Mouse (Mus musculus): ENCODE measurements at regions not wholly inside any gene's neighbourhood (a gene's known extent, or its start where the extent isn't known, plus 50 kb on each side); places are given as distances from the start of the nearest gene placed in this dataset.
"Not testable (repeated sequence)": the region's sequence is repeated elsewhere in the genome, so short reads cannot be mapped to it uniquely, and the experiment has no call there.

DNA sequence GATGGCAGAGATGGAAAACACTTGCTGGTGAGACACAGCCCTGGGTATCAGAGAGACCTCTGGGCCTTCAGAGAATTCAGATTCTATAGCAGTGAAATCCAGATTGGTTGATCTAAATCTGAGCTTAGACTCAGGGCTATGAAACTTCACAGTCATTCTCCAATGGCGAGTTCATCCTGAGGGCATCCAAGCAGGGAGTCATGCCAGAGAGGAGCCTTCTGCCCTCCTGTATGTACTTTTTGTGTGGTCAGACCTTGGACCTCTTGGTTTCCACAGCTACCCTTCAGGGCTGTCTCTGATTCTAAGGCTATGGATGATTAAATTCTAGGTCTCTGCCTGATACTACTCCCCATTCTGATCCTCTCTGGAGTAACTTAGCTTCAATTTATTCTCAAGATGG, 122.0 kb upstream of the Mettl15 start:
- no peak for DNase-seq (ENCODE audit: low read depth, low spot score)

DNA sequence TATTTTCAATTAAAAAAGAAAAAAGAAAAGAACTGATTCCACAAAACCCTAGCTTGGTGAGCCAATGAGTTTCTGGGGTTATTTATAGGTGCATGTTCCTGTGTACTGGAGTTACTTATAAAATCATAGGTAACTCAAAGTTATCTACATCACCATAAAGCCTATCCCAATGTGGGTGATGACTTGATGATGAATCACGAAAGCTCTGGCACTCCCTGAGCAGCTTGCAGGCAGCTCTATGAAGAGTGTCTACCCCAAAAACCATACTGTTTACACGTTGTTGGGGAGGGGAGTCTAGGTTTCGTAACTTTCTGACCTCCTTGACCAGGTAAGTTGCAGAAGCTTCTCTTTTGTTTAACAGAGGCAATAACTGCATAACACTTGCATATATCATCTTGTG, 123.7 kb upstream of the Mettl15 start:
- DNase-seq (ENCODE audit: low read depth, low spot score) = no peak

DNA sequence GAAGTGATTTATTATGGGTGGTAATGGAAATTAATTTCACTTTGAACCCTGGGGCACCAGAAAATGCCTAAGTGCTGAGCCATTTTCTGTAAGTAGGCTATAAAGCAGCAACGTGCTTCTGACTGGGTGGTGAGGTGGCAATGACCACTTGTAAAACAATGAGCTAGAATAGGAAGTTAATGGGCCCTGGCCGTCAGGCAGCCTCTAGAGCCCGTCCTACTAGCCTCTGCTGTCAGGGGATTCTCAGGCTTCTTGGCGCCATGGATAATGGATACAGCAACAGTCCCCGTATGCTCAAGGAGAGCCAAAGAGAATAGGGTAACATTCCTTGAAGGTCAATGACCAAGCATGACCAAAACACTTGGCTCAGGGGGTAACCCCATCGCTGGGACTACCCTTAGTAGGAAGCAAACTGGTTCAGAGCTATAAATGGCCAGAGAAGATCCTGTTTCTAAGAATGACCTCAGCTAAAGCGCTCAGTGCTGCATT, 126.1 kb upstream of the Mettl15 start:
- DNase-seq (ENCODE audit: low read depth, low spot score) = peak; percentile 34

DNA sequence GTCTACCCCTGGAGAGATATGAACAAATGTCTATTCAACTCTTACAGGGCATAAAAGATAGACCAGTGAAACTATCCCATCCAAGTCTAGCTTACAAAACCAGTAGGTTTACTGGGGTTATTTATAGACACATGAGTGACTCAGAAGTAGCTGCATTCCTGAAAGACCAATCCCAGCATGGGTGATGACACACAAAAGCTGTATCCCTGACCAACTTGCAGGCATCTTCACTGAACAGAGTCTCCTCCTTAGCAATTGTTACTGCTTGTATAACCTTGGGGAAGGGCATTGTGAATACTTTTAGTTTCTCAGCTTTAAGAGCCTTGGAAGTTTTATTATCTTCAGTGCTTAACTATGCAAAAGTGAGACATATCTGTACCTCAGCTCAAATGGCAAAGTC, 139.6 kb upstream of the Mettl15 start:
- no peak for DNase-seq (ENCODE audit: low read depth, low spot score)

DNA sequence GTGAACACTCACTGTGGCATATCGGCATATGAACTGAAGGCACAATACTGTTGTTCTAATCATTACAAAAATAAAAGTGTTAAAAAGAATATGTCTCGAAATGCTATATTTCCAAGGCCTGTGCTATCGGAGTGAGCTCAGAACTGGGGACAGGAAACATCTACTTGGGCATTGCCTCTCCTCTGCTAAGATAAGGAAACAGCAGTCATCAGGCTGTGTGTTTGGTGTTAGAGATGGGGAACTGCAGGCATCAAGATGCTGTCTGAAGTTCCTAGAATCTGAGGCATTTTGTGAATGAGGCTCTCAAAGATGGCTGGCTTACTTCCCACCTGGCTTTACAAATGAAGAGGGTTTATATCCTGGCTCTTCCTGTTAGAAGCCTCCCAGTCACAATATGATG, 150.6 kb upstream of the Mettl15 start:
- no peak for DNase-seq (ENCODE audit: low read depth, low spot score)

DNA sequence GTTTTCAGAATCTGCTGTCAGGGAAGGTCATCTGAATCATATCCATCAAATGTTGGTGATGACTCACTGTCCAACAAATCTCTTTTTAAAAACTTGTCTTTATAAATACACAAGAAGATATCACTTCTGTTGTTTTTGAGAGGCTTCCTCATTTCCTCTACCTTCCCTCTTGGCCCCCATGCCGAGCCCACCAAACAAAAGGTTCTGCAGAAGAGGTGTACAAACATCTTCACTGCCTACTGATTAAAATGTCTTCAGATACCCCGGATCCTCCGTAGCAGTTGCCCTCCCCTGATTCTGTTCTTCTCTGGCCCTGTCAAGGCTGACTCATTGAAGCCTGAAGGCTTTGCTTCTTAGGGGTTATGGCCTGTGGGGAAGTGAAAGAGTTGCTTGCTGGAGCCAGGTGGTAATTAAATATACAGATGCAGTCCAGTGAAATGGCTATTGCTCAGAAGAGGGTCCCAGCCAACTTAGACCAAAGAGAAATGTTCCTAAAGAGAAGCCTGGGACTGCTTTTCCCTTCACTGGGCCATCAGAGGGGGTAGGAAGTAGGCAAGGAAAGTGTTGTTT, 162.1 kb upstream of the Mettl15 start:
- DNase-seq (ENCODE audit: low read depth, low spot score) = no peak

DNA sequence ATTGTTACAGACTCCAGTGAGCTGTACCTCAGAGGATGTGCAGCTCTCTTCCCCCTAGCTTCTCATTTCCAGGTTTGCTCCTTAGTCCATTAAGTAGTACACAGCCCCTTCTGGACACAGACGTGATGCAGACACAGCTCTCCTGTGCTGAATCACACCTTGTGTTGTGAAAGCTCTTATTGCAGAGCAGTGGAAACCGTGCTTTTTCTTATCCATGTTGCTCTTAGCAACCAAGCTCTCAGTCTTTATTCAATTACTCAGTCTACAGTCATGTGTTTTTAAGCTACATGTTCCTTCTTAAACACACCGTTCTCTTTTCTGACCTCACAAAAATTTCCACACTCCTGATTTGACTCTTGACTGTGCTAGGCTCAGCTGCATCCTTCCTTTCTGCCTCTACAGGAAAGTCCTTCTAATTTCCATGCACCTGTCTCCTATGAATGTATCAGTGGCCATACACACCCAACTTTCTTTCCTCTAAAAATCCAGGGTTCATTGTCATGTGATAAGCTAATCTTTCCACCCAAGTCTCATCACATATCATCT, 163.0 kb upstream of the Mettl15 start:
- no peak for DNase-seq (ENCODE audit: low read depth, low spot score)

DNA sequence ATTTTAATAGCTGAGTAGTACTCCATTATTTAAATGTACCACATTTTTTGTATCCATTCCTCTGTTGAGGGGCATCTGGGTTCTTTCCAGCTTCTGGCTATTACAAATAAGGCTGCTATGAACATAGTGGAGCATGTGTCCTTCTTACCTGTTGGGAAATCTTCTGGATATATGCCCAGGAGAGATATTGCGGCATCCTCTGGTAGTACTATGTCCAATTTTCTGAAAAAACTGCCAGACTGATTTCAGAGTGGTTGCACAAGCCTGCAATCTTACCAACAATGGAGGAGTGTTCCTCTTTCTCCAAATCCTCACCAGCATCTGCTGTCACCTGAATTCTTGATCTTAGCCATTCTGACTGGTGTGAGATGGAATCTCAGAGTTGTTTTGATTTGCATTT, 181.7 kb upstream of the Mettl15 start:
- not testable (repeated sequence) for DNase-seq (ENCODE audit: low read depth, low spot score)

DNA sequence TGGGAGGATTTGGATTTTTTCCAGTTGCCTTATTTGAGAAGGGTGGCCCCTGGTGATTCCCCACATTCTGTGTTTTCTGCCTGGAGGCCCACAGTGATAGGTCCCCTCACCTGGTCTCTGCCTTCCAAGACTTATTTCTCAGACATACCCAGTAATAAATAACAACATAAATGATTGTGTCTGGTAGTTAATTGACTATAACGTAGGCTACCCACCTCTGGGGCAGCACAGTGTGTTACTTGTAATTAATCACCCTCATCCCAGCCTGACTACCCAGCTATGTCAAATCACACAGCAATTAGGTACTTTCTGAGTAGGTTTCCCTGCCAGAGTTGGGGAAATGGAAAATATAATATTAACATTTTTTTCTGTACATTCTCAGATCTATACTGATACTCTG, 190.2 kb upstream of the Bdnf start:
- no peak for DNase-seq (ENCODE audit: low read depth, low spot score)

DNA sequence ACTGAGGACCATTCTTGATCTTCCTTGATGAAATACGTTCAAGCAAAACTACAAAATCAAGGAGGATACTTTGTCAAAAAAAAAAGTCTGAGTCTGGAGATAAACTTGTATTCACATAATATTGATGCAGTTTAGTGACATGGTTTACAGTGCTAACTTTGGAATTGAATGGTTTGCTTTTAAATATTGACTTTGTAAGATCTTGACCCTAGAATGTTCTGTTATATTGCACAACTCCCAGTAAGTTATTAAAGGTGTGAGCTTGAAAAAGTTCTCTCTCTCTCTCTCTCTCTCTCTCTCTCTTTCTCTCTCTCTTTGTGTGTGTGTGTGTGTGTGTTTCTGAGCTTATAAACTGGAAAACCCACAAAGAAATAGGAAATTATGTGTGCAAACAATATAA, 186.9 kb upstream of the Bdnf start:
- no peak for DNase-seq (ENCODE audit: low read depth, low spot score)

DNA sequence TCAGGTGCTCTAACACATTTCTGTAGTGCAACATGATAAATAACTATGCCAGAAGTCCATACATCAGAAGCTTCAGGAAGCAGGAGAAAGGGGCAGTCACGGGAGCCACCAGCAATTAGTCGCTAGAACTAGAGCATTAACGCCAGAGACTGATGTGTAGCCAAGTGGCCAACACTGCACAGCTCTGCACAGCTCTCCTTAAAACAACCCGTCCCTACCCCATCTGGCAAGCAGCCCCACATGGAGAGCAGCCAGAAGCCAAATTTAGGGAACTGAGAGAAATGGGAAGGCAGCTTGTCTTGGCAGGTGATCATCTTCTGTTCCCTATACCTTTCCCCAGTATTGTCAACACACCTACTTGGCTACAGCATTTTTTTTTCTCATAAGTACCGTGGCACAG, 172.3 kb upstream of the Bdnf start:
- DNase-seq (ENCODE audit: low read depth, low spot score) = no peak

DNA sequence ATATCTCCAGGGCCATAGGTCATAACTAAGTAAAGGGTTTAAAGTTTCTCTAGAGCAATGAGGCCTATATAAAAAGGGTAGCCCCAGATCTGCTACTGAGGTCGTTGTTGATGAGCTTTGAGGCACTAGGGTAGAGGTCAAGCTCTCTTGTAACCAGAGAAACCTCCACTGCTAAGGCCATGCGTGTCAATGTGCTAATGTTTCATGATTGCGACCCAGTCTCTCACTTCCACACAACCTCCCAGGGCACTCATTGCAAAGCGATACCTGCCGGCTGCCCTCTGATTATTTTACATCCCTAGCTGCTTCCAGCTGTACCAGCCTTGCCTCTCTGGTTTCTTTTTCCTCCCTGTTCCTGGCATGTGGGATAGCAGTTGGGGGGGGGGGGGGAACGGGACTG, 169.6 kb upstream of the Bdnf start:
- peak; percentile 10 for DNase-seq (ENCODE audit: low read depth, low spot score)

DNA sequence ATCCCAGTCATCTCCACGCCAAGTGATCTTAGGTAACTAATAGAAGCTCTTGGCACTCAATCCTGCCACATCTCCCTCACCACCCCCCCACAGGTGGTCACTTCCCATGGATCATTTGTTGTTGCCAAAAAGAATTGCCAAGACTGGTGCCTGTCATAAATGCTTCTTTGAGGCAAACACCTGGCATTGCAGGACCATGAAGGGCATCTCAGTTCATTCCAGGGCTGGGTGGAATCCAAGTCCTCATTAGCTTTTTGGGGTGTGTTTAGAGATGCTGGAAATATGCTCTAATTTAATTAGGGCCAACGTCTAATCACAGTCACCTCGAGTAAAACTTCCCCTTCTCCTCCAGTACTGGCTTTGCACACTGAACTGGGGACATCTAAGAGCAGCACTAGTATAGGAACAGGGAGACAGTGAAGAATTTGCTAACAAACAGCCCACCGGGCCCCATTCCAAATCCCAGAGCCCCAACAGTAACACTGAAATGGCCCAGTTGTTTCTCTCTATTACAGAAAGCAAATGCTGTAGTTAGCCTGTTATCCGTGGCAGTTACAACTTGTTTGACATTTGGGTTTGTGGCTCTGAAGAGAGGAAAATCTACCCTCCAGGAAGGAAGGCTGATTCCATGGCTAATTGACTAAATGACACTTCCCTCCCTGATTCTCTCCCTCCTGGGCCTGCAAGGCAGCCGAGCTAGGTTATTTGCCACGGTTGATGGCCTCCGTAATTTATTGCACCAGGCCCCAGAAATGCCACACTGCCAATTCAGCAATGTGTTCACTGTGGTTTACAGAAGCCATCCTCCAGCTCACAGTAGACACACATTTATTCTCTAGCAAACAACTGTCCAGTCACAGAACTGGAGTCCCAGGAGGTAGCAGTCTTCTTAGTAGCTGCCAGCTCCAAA, 164.2 kb upstream of the Bdnf start:
- DNase-seq (ENCODE audit: low read depth, low spot score) = peak; percentile 68

DNA sequence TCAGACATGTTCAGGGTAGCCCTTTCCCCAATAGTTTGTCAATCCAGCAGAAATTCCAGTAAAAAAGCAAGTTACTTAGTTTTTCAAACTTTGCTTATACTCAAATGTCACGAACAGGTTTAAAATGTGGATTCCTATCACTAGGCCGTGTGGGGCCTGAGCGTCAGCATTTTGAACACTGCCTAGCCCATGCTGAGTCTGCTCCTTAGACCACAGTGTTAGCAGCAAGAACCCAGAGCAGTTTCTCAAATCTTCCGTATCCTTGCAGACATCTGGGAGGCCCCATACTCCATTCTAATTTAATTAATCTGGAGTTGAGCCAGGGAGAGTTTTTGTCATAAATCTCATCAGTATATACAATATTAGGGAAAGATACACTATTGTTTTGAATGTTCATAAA, 163.4 kb upstream of the Bdnf start:
- DNase-seq (ENCODE audit: low read depth, low spot score) = no peak

DNA sequence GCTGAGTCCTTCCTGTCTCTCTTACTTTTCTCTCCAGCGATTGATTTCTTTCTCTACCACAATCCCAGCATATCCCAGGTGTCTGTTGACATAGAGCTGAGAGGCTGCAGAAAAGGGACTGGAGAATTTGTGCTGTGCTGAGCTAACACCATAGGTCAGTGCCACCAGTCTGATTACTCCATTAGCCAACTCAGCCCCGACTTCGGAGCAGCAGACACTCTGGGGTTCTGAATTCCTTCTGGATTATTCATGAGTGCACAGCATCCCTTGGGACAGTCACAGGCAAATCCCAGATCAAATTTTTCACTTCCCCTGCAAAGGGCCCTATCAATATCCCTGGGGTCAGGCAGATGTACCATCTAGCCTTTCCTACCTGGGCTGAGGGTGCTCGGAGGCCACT, 155.2 kb upstream of the Bdnf start:
- DNase-seq (ENCODE audit: low read depth, low spot score) = no peak

DNA sequence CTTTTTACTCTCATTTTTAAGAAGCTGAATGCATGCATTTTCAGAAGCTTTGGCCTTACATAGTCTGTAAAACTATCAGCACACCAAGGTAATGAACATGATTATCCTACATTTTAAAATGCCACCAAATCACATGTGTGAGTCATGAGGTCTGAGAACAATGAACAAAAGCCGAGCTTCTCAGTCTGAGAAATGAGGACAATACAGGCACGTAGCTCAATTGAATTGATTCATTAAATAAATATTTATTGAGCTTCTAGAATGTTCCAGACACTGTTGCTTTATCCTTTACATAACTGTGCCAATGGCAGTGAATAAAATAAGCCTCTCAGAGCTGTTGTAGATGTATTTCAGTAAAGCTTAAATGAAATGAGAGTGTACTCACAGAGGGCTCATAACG, 154.0 kb upstream of the Bdnf start:
- DNase-seq (ENCODE audit: low read depth, low spot score) = no peak

DNA sequence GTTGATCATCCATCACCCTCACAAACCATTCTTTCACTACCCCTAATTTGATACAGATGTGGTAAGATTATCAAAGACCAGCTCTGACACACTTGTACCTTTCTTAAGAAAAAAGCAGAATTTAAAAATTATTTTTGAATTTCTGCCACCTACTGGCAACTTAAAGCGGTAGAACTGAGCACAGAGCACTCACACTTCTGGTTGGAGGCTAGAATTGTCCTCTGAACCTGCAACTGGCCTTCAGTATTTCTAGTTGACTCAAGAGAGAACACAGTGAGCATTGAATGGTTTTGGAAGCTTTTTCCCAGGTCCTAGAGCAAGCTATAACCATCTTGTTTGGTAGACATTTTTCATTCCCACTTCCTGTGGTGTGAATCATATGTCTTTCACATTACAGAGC, 135.0 kb upstream of the Bdnf start:
- peak; percentile 34 for DNase-seq (ENCODE audit: low read depth, low spot score)

DNA sequence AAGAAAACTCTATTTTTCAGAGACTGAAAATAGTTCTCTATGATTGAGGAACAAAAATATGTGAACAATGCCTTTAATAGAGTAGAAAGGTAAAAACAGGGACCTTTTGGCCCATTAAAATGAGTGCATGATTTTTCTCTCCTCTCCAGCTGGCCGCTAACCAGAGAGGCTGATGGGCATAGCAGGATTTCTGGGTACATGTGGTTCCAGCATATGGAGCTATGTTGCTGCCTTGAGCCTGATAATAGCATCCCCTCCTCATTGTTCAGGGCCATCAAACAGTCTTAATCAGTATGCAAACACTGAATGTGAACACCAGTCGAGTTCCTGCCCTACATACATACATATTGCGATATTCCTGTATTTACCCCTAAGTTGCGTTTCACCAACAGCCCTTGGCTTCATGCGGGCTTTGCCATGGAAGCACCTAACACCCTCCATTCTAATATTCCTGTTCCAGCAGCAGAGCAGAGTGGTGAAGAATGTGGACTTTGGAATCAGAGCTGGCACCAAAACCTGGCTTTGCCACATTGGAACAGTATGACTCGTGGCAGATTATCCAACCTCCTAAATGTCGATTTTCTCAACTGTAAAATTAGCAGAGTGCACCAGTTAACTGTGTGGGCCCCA, 127.9 kb upstream of the Bdnf start:
- no peak for DNase-seq (ENCODE audit: low read depth, low spot score)

DNA sequence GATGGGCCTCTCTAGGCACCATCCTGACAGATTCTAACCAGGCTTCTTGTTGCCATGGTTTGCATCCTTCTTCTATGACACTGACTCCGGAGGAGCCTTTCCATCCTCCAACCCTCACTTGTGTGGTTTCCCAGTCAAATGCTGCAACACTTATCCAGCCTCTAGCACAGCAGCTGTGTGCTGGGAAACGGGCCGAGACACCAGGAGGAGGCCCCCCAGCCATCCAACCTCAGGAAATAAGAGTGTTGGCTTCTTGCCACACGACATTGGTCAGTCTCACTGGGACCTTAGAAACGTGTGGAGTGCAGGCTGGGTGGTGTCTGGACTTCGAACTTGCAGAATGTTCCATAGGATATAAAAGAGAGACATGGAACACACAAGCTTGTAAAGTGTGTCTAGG, 119.9 kb upstream of the Bdnf start:
- DNase-seq (ENCODE audit: low read depth, low spot score) = no peak

DNA sequence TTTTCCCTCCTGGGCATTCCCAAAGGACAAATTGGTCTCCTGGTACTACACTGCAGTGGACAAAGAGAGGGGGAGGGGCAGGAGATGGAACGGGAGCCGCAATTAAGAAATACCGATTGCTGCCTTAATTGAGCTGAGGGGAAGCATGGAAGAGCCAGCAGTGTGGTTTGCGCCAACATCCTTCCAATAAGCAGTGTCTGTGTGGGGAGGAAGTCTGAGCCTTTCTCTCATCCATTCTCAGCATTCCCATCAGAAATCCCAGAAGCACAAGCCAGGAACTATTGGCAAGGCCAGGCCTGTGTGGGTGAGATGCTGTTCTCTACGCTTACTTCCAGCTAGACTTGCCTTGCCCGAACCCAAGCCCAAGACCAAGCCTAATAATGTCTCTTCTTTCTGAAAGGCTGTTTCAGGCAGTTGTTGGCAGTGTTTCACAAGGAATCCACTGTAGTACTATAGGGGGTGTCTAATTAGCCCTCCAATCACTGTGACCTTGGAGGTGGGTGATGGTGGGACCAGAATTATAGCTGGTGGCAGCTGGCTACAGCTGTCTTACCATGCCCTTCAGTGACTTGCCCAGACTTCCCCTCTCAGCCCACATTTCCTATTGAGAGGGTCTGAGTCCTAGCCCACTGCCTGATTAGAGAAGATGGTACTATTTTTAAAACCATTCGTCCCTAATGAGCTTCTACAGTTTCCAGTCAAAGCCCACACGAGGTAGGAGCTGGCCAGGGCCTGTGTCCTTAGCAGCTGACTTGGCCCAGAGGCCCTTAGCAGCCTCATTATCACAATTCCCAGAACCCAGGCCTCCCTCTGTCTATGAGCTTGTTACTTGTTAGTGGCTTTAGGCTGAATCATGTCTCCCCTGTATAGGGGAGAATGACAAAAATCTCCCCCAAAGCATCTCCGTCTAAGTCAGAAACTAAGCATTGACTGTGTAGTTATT, 115.1 kb upstream of the Bdnf start:
- no peak for DNase-seq (ENCODE audit: low read depth, low spot score)

DNA sequence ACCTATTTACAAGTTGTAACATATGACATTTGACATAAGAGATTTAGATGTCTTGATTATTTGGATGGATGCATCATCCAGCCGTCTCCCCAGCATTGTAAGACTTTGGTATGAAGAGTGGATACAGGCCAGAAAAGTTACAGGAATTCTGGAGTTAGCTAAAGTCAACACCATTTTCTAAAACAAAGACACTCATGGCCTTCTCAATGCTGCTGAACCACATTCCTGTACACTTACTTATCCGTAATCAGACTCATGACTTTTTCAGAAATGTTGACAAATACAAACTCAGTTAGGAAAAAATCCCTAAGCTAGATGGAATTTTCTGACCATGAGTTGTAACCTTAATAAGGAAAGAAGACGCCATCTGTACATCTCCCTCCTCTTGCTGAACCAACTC, 111.5 kb upstream of the Bdnf start:
- DNase-seq (ENCODE audit: low read depth, low spot score) = no peak

Data from mesoderm, embryonic 11.5 days (tissue).